Mouse (Mus musculus) midbrain, postnatal 0 days (tissue): ENCODE measurements around the gene Cyp4f18. TPM values are rescaled to one million over a fixed set of nuclear protein-coding genes. Genes with fewer than 3 reads are reported as not detected.

ENCODE experiments used
- ATAC-seq: fragments of 200-750 bp; cut with Nextera tagmentation; 2 replicates; pipeline ENCODE4 v1.8.0; 2017; ENCODE audit warnings: moderate number of reproducible peaks, mild to moderate bottlenecking, moderate TSS enrichment, moderate library complexity; ENCODE audit not compliant: low FRiP score
- DNase-seq: peaks from one replicate; pipeline ENCODE4 v3.0.0-alpha.2; 2015; ENCODE audit warnings: low spot score
- H3K27ac ChIP-seq: fragments of 300-500 bp; sonication (generic); 2 replicates; pipeline ENCODE4 v1.5.1; 2014; ENCODE audit warnings: low read depth, mild to moderate bottlenecking, low read length, mixed read lengths
- H3K27me3 ChIP-seq: fragments of 300-500 bp; sonication (generic); 2 replicates; pipeline ENCODE4 v1.6.1; 2014; ENCODE audit warnings: low read length, control low read depth, mixed read lengths; ENCODE audit not compliant: insufficient read depth
- H3K36me3 ChIP-seq: fragments of 300-500 bp; sonication (generic); 2 replicates; pipeline ENCODE4 v1.6.1; 2014; ENCODE audit warnings: low read length, control low read depth, mixed read lengths; ENCODE audit not compliant: insufficient read depth
- H3K4me1 ChIP-seq: fragments of 300-500 bp; sonication (generic); 2 replicates; pipeline ENCODE4 v1.6.1; 2014; ENCODE audit warnings: mild to moderate bottlenecking, control low read depth, antibody characterized with exemption, low read length, mixed read lengths; ENCODE audit not compliant: insufficient read depth
- H3K4me2 ChIP-seq: fragments of 300-500 bp; sonication (generic); 2 replicates; pipeline ENCODE4 v1.6.1; 2014; ENCODE audit warnings: low read depth, mild to moderate bottlenecking, low read length, mixed read lengths; ENCODE audit not compliant: poor library complexity, severe bottlenecking
- H3K4me3 ChIP-seq: fragments of 300-500 bp; sonication (generic); 2 replicates; pipeline ENCODE4 v1.5.1; 2014; ENCODE audit warnings: low read depth, mild to moderate bottlenecking, low read length, moderate library complexity
- H3K9ac ChIP-seq: fragments of 300-500 bp; sonication (generic); replicated peaks from 2 replicates; pipeline ENCODE4 v1.6.1; 2014; ENCODE audit warnings: mild to moderate bottlenecking, low read length, moderate library complexity, mixed read lengths; ENCODE audit not compliant: poor library complexity, severe bottlenecking
- H3K9me3 ChIP-seq: fragments of 300-500 bp; sonication (generic); 2 replicates; pipeline ENCODE4 v1.6.1; 2016; ENCODE audit warnings: low read length, control low read depth
- CTCF ChIP-seq: IDR thresholded peaks from 2 replicates; pipeline ENCODE4 v1.5.1; 2016; ENCODE audit warnings: antibody characterized with exemption, mild to moderate bottlenecking
- WGBS: fragments of 180-500 bp; shearing (Covaris S2); extraction: QIAGEN DNeasy Blood & Tissue Kit; methylation state at CpG from one replicate; pipeline ENCODE4 v1.1.7; 2014; 5-methylcytosine and 5-hydroxymethylcytosine counted together
- polyA plus RNA-seq: library from polyadenylated mRNA; unstranded; fragments of >200 nt; fragmentation: Nextera tagmentation; extraction: Ambion mirVana; gene quantifications from 2 replicates; pipeline ENCODE4 v1.2.1, GENCODE M21; 2015
- total RNA-seq: library from RNA; depleted of rRNA; stranded (reverse); fragments of >200 nt; gene quantifications from 2 replicates; pipeline ENCODE4 v1.2.3, GENCODE M21; 2014

Gene Cyp4f18
- total and polyA plus RNA-seq, 2 experiments from 2014 or later, result 0.49 TPM; not detected in 1

DNA sequence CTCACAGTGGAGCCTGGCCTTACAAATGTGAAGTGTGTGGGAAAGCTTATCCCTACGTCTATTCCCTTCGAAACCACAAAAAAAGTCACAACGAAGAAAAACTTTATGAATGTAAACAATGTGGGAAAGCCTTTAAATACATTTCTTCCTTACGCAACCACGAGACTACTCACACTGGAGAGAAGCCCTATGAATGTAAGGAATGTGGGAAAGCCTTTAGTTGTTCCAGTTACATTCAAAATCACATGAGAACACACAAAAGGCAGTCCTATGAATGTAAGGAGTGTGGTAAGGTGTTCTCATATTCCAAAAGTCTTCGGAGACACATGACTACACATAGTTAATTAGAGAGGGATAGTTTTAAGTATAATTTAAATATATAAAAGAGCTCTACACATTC lies 40.8 kb downstream of the Cyp4f18 start:
- H3K4me1 ChIP-seq, result no peaks in the 10 kb centered on the region
- ATAC-seq (no peak), DNase-seq (no peak)
- H3K36me3 ChIP-seq, result peaks cover 29% of the 10 kb centered on the region
- WGBS, result 95% methylated on average over 6 of the region's 6 CpGs
- H3K4me3 ChIP-seq, result no peak overlapping the region
- no peaks in the 10 kb centered on the region for H3K9me3 ChIP-seq
- H3K27me3 ChIP-seq, result no peaks in the 10 kb centered on the region
- no peak overlapping the region for H3K4me2 ChIP-seq
- H3K27ac ChIP-seq, result no peak overlapping the region
- no peak overlapping the region for H3K9ac ChIP-seq
- no peak for TF ChIP-seq CTCF

- no peak overlapping the region for H3K9ac ChIP-seq
- no peaks in the 10 kb centered on the region for H3K4me1 ChIP-seq
- TF ChIP-seq CTCF, result no peak
- H3K9me3 ChIP-seq, result no peaks in the 10 kb centered on the region
- H3K27ac ChIP-seq, result no peak overlapping the region
- DNase-seq (no peak), ATAC-seq (no peak)
- peaks cover 29% of the 10 kb centered on the region for H3K36me3 ChIP-seq
- WGBS, result 89% methylated on average over 6 of the region's 6 CpGs
- no peaks in the 10 kb centered on the region for H3K27me3 ChIP-seq
- H3K4me2 ChIP-seq, result no peak overlapping the region
- H3K4me3 ChIP-seq, result no peak overlapping the region
Observed at GRCm38 (mm10) chr8:71968100-71968499, 41.3 kb downstream of the Cyp4f18 start.

DNA sequence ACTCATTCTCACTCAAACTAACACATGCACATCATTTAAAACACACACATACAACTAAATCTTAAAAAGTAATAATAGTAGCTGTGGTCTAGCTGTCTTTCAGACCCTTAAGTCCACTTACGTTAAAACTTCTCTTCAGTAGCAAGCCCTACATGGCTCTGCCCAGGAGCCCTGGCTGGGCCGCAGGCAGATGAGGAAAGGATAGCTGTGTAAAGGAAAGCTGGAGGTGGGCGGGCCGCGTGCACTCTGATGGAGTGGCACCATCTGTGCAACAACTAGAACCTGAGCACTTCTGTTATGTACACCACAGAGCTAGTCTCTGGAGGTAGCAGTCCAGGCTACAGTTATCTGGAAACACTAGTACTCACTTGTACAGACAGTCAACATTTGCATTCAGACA lies 42.2 kb downstream of the Cyp4f18 start:
- DNase-seq (no peak), ATAC-seq (no peak)
- no peak overlapping the region for H3K27ac ChIP-seq
- H3K27me3 ChIP-seq, result no peaks in the 10 kb centered on the region
- H3K4me2 ChIP-seq, result no peak overlapping the region
- WGBS, result 98% methylated on average over 5 of the region's 5 CpGs
- TF ChIP-seq CTCF, result no peak
- H3K9ac ChIP-seq, result no peak overlapping the region
- H3K36me3 ChIP-seq, result peaks cover 29% of the 10 kb centered on the region
- H3K4me3 ChIP-seq, result no peak overlapping the region
- no peaks in the 10 kb centered on the region for H3K4me1 ChIP-seq
- H3K9me3 ChIP-seq, result no peaks in the 10 kb centered on the region

- H3K36me3 ChIP-seq, result peaks cover 29% of the 10 kb centered on the region
- no peak overlapping the region for H3K4me3 ChIP-seq
- no peak for DNase-seq
- H3K27ac ChIP-seq, result no peak overlapping the region
- H3K27me3 ChIP-seq, result no peaks in the 10 kb centered on the region
- no peaks in the 10 kb centered on the region for H3K4me1 ChIP-seq
- no peaks in the 10 kb centered on the region for H3K9me3 ChIP-seq
- H3K9ac ChIP-seq, result no peak overlapping the region
- no peak for ATAC-seq
- peak; percentile 15; the same call in 1 of the 2 replicates for TF ChIP-seq CTCF
- no peak overlapping the region for H3K4me2 ChIP-seq
Observed at GRCm38 (mm10) chr8:71966411-71966810, 43.0 kb downstream of the Cyp4f18 start.

GRCm38 (mm10) chr8:71965166-71965565 lies 44.3 kb downstream of the Cyp4f18 start:
- Histone ChIP-seq H3K27me3 (no peaks in the 10 kb centered on the region), H3K4me2 (no peak overlapping the region), H3K4me3 (no peak overlapping the region), H3K9ac (no peak overlapping the region), H3K9me3 (no peaks in the 10 kb centered on the region), H3K27ac (no peak overlapping the region), H3K36me3 (peaks cover 29% of the 10 kb centered on the region), H3K4me1 (no peaks in the 10 kb centered on the region)
- TF ChIP-seq CTCF, result no peak
- WGBS, result 96% methylated on average over 2 of the region's 2 CpGs
- ATAC-seq, result no peak
- DNase-seq, result no peak

DNA sequence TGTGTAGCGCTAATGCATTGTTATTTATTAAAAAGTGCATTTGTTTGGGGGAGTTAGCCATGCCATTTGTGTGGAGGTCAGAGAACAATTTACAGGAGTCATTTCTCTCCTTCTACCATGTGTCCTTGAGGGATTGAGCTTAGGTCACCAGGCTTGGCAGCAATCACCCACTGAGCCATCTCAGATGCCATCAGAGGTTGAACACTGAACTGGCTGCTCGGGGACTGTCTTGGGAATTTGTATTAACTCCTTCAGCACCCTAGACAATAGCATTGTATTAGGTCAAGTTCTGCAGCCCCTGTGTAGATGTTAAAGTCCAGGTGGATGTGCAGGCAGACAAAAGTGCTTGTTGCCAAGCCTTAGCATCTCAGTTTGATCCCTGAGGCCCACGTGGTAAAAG lies 45.4 kb downstream of the Cyp4f18 start:
- Histone ChIP-seq H3K4me3 (no peak overlapping the region), H3K9me3 (no peaks in the 10 kb centered on the region), H3K4me2 (no peak overlapping the region), H3K9ac (no peak overlapping the region), H3K4me1 (no peaks in the 10 kb centered on the region), H3K27ac (no peak overlapping the region), H3K36me3 (peaks cover 29% of the 10 kb centered on the region), H3K27me3 (no peaks in the 10 kb centered on the region)
- WGBS, result 95% methylated on average over 3 of the region's 3 CpGs
- no peak for TF ChIP-seq CTCF
- DNase-seq (no peak), ATAC-seq (no peak)
